Comparison of ENCODE assay signal across 14 mouse cellular contexts in the genomic region with DNA sequence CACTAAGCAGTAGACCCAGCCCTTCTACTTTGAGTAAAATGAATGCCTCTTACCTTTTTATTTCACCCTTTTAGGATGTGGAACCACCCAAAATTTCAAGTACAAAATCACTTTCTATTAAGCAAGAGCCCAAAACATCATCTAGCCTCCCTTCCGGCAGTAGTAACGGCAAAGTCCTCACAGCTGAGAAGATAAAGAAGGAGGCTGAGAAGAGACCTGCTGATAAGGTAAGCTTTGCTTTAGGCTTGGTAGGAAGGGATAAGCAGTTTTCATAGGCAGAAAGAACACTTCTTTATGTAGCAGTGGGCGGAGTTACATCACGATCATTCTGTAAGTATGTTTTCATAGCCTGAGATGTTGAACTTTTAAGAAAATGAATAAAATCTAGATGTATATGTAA.
"Had no signal": no experiment of that assay in that cellular context is flagged by ENCODE, and none has a peak within 500 bp of the region (broad histone marks: within the 10 kb centered on the region; RNA-seq: fewer than 3 reads in every experiment).

No protein-coding gene starts in this region.

- H3K27me3 ChIP-seq: limb, embryonic 15.5 days; lung, embryonic 15.5 days; midbrain, embryonic 15.5 days had no signal

- ATAC-seq: midbrain, embryonic 15.5 days had no signal

- H3K27ac ChIP-seq: kidney, postnatal 0 days; limb, embryonic 15.5 days; lung, embryonic 15.5 days; midbrain, embryonic 10.5 days; midbrain, embryonic 15.5 days had no signal

- DNase-seq: kidney, adult 11 months; kidney, adult 9 months; kidney, postnatal 36 days; layer of hippocampus, adult 9-11 months; layer of hippocampus, postnatal 36 days; right cerebral cortex, postnatal 4 days; spleen, adult 18-20 months; thymus, adult 18-20 months; thymus, postnatal 14 days had no signal

- H3K4me2 ChIP-seq: limb, embryonic 15.5 days; lung, embryonic 15.5 days; midbrain, embryonic 15.5 days had no signal

- H3K9ac ChIP-seq: limb, embryonic 15.5 days; lung, embryonic 15.5 days; midbrain, embryonic 15.5 days had no signal

- H3K4me3 ChIP-seq: limb, embryonic 15.5 days; lung, embryonic 15.5 days; midbrain, embryonic 10.5 days; midbrain, embryonic 15.5 days had no signal

- H3K4me1 ChIP-seq: limb, embryonic 15.5 days had no signal

- H3K9me3 ChIP-seq: limb, embryonic 15.5 days; lung, embryonic 15.5 days; midbrain, embryonic 10.5 days; midbrain, embryonic 15.5 days had no signal
